ENCODE assay signal across 9 mouse cellular contexts in the genomic region with DNA sequence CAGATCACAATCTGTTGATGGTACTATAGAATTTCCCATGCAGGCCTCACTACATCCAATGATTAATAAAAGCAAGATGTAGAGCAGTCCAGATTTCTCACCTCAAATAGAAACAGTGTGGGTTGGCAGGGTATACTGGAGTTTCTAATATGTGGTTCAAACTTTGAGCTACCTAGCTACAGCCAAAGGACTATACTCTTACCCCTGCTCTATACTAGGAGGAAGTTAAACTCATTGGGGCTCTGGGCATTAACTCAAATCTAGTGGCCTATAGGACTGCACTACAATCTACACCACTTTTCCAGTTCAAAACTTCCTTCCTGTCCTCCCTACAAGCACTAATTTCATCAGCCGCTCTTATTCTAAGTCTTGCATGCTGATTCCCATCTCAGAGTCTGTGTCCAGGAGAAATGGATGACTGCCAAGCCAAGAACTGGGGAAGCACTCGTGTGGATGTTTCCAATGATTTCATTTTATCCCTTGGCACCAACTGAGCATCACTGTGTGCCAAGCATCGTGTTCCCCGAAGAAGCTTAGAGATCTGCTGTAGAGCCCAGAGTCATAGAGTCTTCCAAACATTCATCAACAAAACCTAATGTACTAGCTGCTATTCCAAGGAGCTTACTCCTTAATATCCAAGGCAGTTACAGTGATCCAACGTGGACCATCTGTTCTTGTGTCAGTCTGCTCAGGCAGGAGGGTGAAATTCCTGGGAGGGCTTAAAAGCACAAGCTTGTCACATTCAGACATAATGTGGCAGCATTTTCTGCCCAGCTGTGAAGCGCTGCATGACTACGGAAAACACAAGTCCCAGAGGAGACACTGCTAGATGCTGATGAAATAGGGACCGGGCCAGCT.
DNase-seq lines count a peak whose midpoint lies in the region; ATAC-seq and TF ChIP-seq lines count a peak whose summit lies in the region.
"Had no signal": no experiment of that assay in that cellular context is flagged by ENCODE, and none has a peak within 500 bp of the region (broad histone marks: within the 10 kb centered on the region; RNA-seq: fewer than 3 reads in every experiment).

No protein-coding gene starts in this region.

- no peak for ATAC-seq in heart, embryonic 11.5 days (replicated peaks; ENCODE audit: insufficient number of reproducible peaks, low FRiP score, low TSS enrichment)
- peak; percentile 88 for ATAC-seq in hindbrain, embryonic 16.5 days
- no peak for ATAC-seq in intestine, embryonic 16.5 days
- ATAC-seq in kidney, embryonic 14.5 days (ENCODE audit: low FRiP score, low TSS enrichment): no peak
- ATAC-seq in liver, postnatal 0 days: no peak

- TF ChIP-seq EP300 in liver, postnatal 0 days (IDR thresholded peaks at IDR 0.05; ENCODE audit: low read depth): no peak

- no peaks in the 10 kb centered on the region for H3K27me3 ChIP-seq in heart, embryonic 11.5 days (ENCODE audit: control insufficient read depth, insufficient read depth, low read length)
- H3K27me3 ChIP-seq in hindbrain, embryonic 16.5 days (replicated peaks; ENCODE audit: control insufficient read depth, insufficient read depth, low read length): no peaks in the 10 kb centered on the region
- H3K27me3 ChIP-seq in intestine, embryonic 16.5 days (replicated peaks; ENCODE audit: control insufficient read depth, insufficient read depth, low read length): no peaks in the 10 kb centered on the region
- H3K27me3 ChIP-seq in kidney, embryonic 14.5 days (ENCODE audit: control insufficient read depth, insufficient read depth, low read length): no peaks in the 10 kb centered on the region
- no peaks in the 10 kb centered on the region for H3K27me3 ChIP-seq in liver, postnatal 0 days (ENCODE audit: insufficient read depth, low read length)

- H3K9ac ChIP-seq in heart, embryonic 11.5 days (ENCODE audit: low read depth, low read length): no peak overlapping the region
- H3K9ac ChIP-seq in hindbrain, embryonic 16.5 days (ENCODE audit: low read depth, low read length): no peak overlapping the region
- H3K9ac ChIP-seq in intestine, embryonic 16.5 days (ENCODE audit: low read depth, low read length): no peak overlapping the region
- H3K9ac ChIP-seq in kidney, embryonic 14.5 days (ENCODE audit: low read depth, low read length): no peak overlapping the region
- no peak overlapping the region for H3K9ac ChIP-seq in liver, postnatal 0 days (replicated peaks)

- H3K4me3 ChIP-seq in heart, embryonic 11.5 days (ENCODE audit: low read depth, low read length): no peak overlapping the region
- no peak overlapping the region for H3K4me3 ChIP-seq in hindbrain, embryonic 16.5 days (ENCODE audit: low read length)
- no peak overlapping the region for H3K4me3 ChIP-seq in intestine, embryonic 16.5 days (ENCODE audit: low read length)
- no peak overlapping the region for H3K4me3 ChIP-seq in kidney, embryonic 14.5 days (ENCODE audit: low read length)
- H3K4me3 ChIP-seq in liver, postnatal 0 days (ENCODE audit: low read depth, low read length): no peak overlapping the region

- TF ChIP-seq CTCF in liver, postnatal 0 days (IDR thresholded peaks at IDR 0.05; ENCODE audit: low read depth): no peak

- peak; percentile 97 for DNase-seq in heart, adult 11 months
- peak; percentile 36 to 39 for DNase-seq in cerebellum, postnatal 25 days
- peak; percentile 11 for DNase-seq in lung, postnatal 25 days (ENCODE audit: low spot score)
- DNase-seq in liver, postnatal 0 days: no peak

- H3K36me3 ChIP-seq in heart, embryonic 11.5 days (ENCODE audit: control insufficient read depth, insufficient read depth, low read length): no peaks in the 10 kb centered on the region
- H3K36me3 ChIP-seq in hindbrain, embryonic 16.5 days (ENCODE audit: control insufficient read depth, insufficient read depth, low read length): no peaks in the 10 kb centered on the region
- no peaks in the 10 kb centered on the region for H3K36me3 ChIP-seq in intestine, embryonic 16.5 days (ENCODE audit: control insufficient read depth, insufficient read depth, low read length)
- H3K36me3 ChIP-seq in kidney, embryonic 14.5 days (ENCODE audit: control insufficient read depth, insufficient read depth, low read length): no peaks in the 10 kb centered on the region
- no peaks in the 10 kb centered on the region for H3K36me3 ChIP-seq in liver, postnatal 0 days (replicated peaks; ENCODE audit: insufficient read depth, low read length)

- H3K4me1 ChIP-seq in heart, embryonic 11.5 days (ENCODE audit: control insufficient read depth, insufficient read depth, low read length): no peaks in the 10 kb centered on the region
- H3K4me1 ChIP-seq in hindbrain, embryonic 16.5 days (ENCODE audit: control insufficient read depth, insufficient read depth, low read depth, low read length): peaks cover 3% of the 10 kb centered on the region
- no peaks in the 10 kb centered on the region for H3K4me1 ChIP-seq in intestine, embryonic 16.5 days (ENCODE audit: control insufficient read depth, insufficient read depth, low read length)
- H3K4me1 ChIP-seq in kidney, embryonic 14.5 days (ENCODE audit: control insufficient read depth, insufficient read depth, low read length): no peaks in the 10 kb centered on the region
- no peaks in the 10 kb centered on the region for H3K4me1 ChIP-seq in liver, postnatal 0 days (ENCODE audit: insufficient read depth)

- no peak overlapping the region for H3K4me2 ChIP-seq in heart, embryonic 11.5 days
- H3K4me2 ChIP-seq in hindbrain, embryonic 16.5 days (ENCODE audit: low read length): no peak overlapping the region
- H3K4me2 ChIP-seq in intestine, embryonic 16.5 days (ENCODE audit: low read depth, low read length): no peak overlapping the region
- H3K4me2 ChIP-seq in kidney, embryonic 14.5 days (replicated peaks; ENCODE audit: low read depth, low read length): no peak overlapping the region
- no peak overlapping the region for H3K4me2 ChIP-seq in liver, postnatal 0 days (ENCODE audit: low read depth, low read length)

- H3K27ac ChIP-seq in heart, embryonic 11.5 days (ENCODE audit: low read depth, low read length): no peak overlapping the region
- peak overlapping the region; percentile 39; the same call in 1 of the 2 replicates for H3K27ac ChIP-seq in hindbrain, embryonic 16.5 days (ENCODE audit: low read depth, low read length)
- no peak overlapping the region for H3K27ac ChIP-seq in intestine, embryonic 16.5 days (ENCODE audit: low read length)
- H3K27ac ChIP-seq in kidney, embryonic 14.5 days (ENCODE audit: low read depth, low read length): no peak overlapping the region
- no peak overlapping the region for H3K27ac ChIP-seq in liver, postnatal 0 days (ENCODE audit: low read depth)
- H3K27ac ChIP-seq: kidney, postnatal 0 days had no signal

- WGBS in heart, embryonic 11.5 days (ENCODE audit: insufficient replicate concordance): 72% methylated on average over 8 of the region's 8 CpGs
- WGBS in hindbrain, embryonic 16.5 days: 39% methylated on average over 8 of the region's 8 CpGs
- WGBS in intestine, embryonic 16.5 days: 63% methylated on average over 8 of the region's 8 CpGs
- 79% methylated on average over 8 of the region's 8 CpGs for WGBS in kidney, embryonic 14.5 days
- 75% methylated on average over 8 of the region's 8 CpGs for WGBS in liver, postnatal 0 days (ENCODE audit: insufficient replicate concordance)

- H3K9me3 ChIP-seq in heart, embryonic 11.5 days (replicated peaks; ENCODE audit: control insufficient read depth, low read length): no peaks in the 10 kb centered on the region
- H3K9me3 ChIP-seq in hindbrain, embryonic 16.5 days (ENCODE audit: control insufficient read depth, low read length): no peaks in the 10 kb centered on the region
- H3K9me3 ChIP-seq in intestine, embryonic 16.5 days (ENCODE audit: control insufficient read depth, low read length): no peaks in the 10 kb centered on the region
- H3K9me3 ChIP-seq in kidney, embryonic 14.5 days (ENCODE audit: control insufficient read depth, low read length): no peaks in the 10 kb centered on the region
- H3K9me3 ChIP-seq in liver, postnatal 0 days (ENCODE audit: low read length): no peaks in the 10 kb centered on the region
